Mouse (Mus musculus) C2C12 (cell line): ENCODE results near the gene Slc12a7.

Experiments used
- CTCF ChIP-seq: IDR thresholded peaks from one replicate; pipeline ENCODE4 v1.5.1; 2011; ENCODE audit not compliant: control insufficient read depth, insufficient read depth, insufficient read length
- MAX ChIP-seq: IDR thresholded peaks from one replicate; pipeline ENCODE4 v1.6.1; 2011; ENCODE audit warnings: mild to moderate bottlenecking, control low read depth
- USF1 ChIP-seq: IDR thresholded peaks from one replicate; pipeline ENCODE4 v1.6.1; 2011; ENCODE audit warnings: low read depth, mild to moderate bottlenecking, control low read depth, moderate library complexity

GRCm38 (mm10) chr13:73685502-73685901 lies 47.4 kb upstream of the Slc12a7 start:
- TF ChIP-seq MAX, result no peak
- no peak for TF ChIP-seq CTCF
- no peak for TF ChIP-seq USF1
